Comparison of ENCODE assay signal across 20 mouse cellular contexts in genomic region chr10:87007385-87008214, GRCm38 (mm10). TPM values are rescaled to one million over a fixed set of nuclear protein-coding genes. Genes with fewer than 3 reads are reported as not detected.
DNase-seq lines count a peak whose midpoint lies in the region; ATAC-seq and TF ChIP-seq lines count a peak whose summit lies in the region.
"Had no signal": no experiment of that assay in that cellular context is flagged by ENCODE, and none has a peak within 500 bp of the region (broad histone marks: within the 10 kb centered on the region; RNA-seq: fewer than 3 reads in every experiment).

TSS of gene Stab2 (minus strand) at chr10:87008025.

- no peaks in the 10 kb centered on the region for H3K27me3 ChIP-seq in cerebellum, adult 2 months (ENCODE audit: control insufficient read depth, insufficient read depth, low read length)
- no peaks in the 10 kb centered on the region for H3K27me3 ChIP-seq in liver, embryonic 13.5 days
- H3K27me3 ChIP-seq in forebrain, embryonic 10.5 days (ENCODE audit: poor library complexity, severe bottlenecking): no peaks in the 10 kb centered on the region
- H3K27me3 ChIP-seq in forebrain, embryonic 12.5 days: no peaks in the 10 kb centered on the region
- H3K27me3 ChIP-seq: midbrain, embryonic 13.5 days; stomach, embryonic 15.5 days had no signal

- H3K9ac ChIP-seq in liver, embryonic 13.5 days: no peak within 1 kb of the TSS
- H3K9ac ChIP-seq in forebrain, embryonic 12.5 days: no peak within 1 kb of the TSS
- H3K9ac ChIP-seq: midbrain, embryonic 13.5 days; stomach, embryonic 15.5 days had no signal

- WGBS in cerebellum, adult 2 months: 24% methylated on average over 8 of the region's 8 CpGs
- 41% methylated on average over 8 of the region's 8 CpGs for WGBS in liver, embryonic 13.5 days (ENCODE audit: insufficient replicate concordance)
- WGBS in forebrain, embryonic 10.5 days: 75% methylated on average over 8 of the region's 8 CpGs
- WGBS in forebrain, embryonic 12.5 days: 69% methylated on average over 8 of the region's 8 CpGs

- no peak for TF ChIP-seq CTCF in left cerebral cortex, adult 2 months (IDR thresholded peaks at IDR 0.05)
- TF ChIP-seq CTCF in cerebellum, adult 2 months (IDR thresholded peaks at IDR 0.05; ENCODE audit: borderline replicate concordance, insufficient read depth, low read depth, low read length): no peak

- H3K27ac ChIP-seq in left cerebral cortex, adult 2 months: peak within 1 kb of the TSS; percentile 53; the same call in 1 of the 2 replicates
- H3K27ac ChIP-seq in cerebellum, adult 2 months (ENCODE audit: insufficient read depth, low read length): no peak within 1 kb of the TSS
- no peak within 1 kb of the TSS; the same call in 1 of the 2 replicates for H3K27ac ChIP-seq in liver, embryonic 13.5 days
- no peak within 1 kb of the TSS for H3K27ac ChIP-seq in forebrain, embryonic 10.5 days
- H3K27ac ChIP-seq in forebrain, embryonic 12.5 days: no peak within 1 kb of the TSS
- H3K27ac ChIP-seq: kidney, postnatal 0 days; midbrain, embryonic 13.5 days; stomach, embryonic 15.5 days had no signal

- H3K36me3 ChIP-seq in liver, embryonic 13.5 days: no peaks in the 10 kb centered on the region
- H3K36me3 ChIP-seq in forebrain, embryonic 10.5 days (replicated peaks): no peaks in the 10 kb centered on the region
- H3K36me3 ChIP-seq in forebrain, embryonic 12.5 days (replicated peaks): no peaks in the 10 kb centered on the region
- H3K36me3 ChIP-seq: midbrain, embryonic 13.5 days; stomach, embryonic 15.5 days had no signal

- ATAC-seq in liver, embryonic 13.5 days (ENCODE audit: low read depth): no peak
- ATAC-seq in forebrain, embryonic 12.5 days (ENCODE audit: low FRiP score): no peak
- ATAC-seq: forebrain, embryonic 16.5 days; inflammation-experienced regulatory T-cells, adult 6 months; midbrain, embryonic 13.5 days had no signal

- no peak within 1 kb of the TSS for H3K4me3 ChIP-seq in left cerebral cortex, adult 2 months
- no peak within 1 kb of the TSS for H3K4me3 ChIP-seq in cerebellum, adult 2 months (replicated peaks; ENCODE audit: insufficient read depth, low read depth, low read length)
- no peak within 1 kb of the TSS for H3K4me3 ChIP-seq in liver, embryonic 13.5 days (replicated peaks)
- no peak within 1 kb of the TSS for H3K4me3 ChIP-seq in forebrain, embryonic 10.5 days
- H3K4me3 ChIP-seq in forebrain, embryonic 12.5 days (replicated peaks): no peak within 1 kb of the TSS
- H3K4me3 ChIP-seq: midbrain, embryonic 13.5 days; stomach, embryonic 15.5 days had no signal

- intact Hi-C loops in left cerebral cortex, adult 2 months (cut with DNase I): no loop called here
- intact Hi-C loops in left cerebral cortex, postnatal 36 days (cut with DNase I): no loop called here

- no peaks in the 10 kb centered on the region for H3K9me3 ChIP-seq in liver, embryonic 13.5 days (replicated peaks)
- no peaks in the 10 kb centered on the region for H3K9me3 ChIP-seq in forebrain, embryonic 10.5 days
- no peaks in the 10 kb centered on the region for H3K9me3 ChIP-seq in forebrain, embryonic 12.5 days
- H3K9me3 ChIP-seq: midbrain, embryonic 13.5 days; stomach, embryonic 15.5 days had no signal

- no peak within 1 kb of the TSS for H3K4me2 ChIP-seq in liver, embryonic 13.5 days
- no peak within 1 kb of the TSS for H3K4me2 ChIP-seq in forebrain, embryonic 12.5 days
- H3K4me2 ChIP-seq: heart, embryonic 11.5 days; midbrain, embryonic 13.5 days; stomach, embryonic 15.5 days had no signal

- peaks cover 4% of the 10 kb centered on the region; the same call in 1 of the 2 replicates for H3K4me1 ChIP-seq in cerebellum, adult 2 months (ENCODE audit: control insufficient read depth, insufficient read depth, low read length)
- no peaks in the 10 kb centered on the region for H3K4me1 ChIP-seq in liver, embryonic 13.5 days (replicated peaks)
- H3K4me1 ChIP-seq in forebrain, embryonic 10.5 days: no peaks in the 10 kb centered on the region
- H3K4me1 ChIP-seq in forebrain, embryonic 12.5 days: no peaks in the 10 kb centered on the region
- H3K4me1 ChIP-seq: midbrain, embryonic 13.5 days; stomach, embryonic 15.5 days had no signal

- no peak for DNase-seq in adrenal gland, postnatal 10 days
- no peak for DNase-seq in adrenal gland, adult 2 months
- no peak for DNase-seq in left cerebral cortex, adult 2 months (ENCODE audit: extremely low spot score in 1 of 2, low spot score in 2 of 2)
- DNase-seq in left cerebral cortex, postnatal 36 days (ENCODE audit: low spot score in 2 of 2): no peak
- DNase-seq in cerebellum, adult 2 months: peak; percentile 17 to 42
- no peak for DNase-seq in liver, embryonic 13.5 days
- DNase-seq in forebrain, embryonic 10.5 days (ENCODE audit: extremely low spot score, low spot score): no peak
- DNase-seq: adrenal gland, adult 8-10 months; gastrocnemius, postnatal 14 days; heart, postnatal 4 days; lung, postnatal 4 days; right cerebral cortex, postnatal 4 days; thymus, postnatal 25 days had no signal

- no peak for TF ChIP-seq POLR2A in cerebellum, adult 2 months (IDR thresholded peaks at IDR 0.05; ENCODE audit: borderline replicate concordance, insufficient read depth, low read length)

RNA-seq across cellular contexts. Expression of gene Stab2, which starts in this region (rescaled TPM):
- 10 to 100 TPM; 16.2 to 22.3 TPM for total RNA-seq in adrenal gland, postnatal 10 days (2021)
- total RNA-seq in adrenal gland, adult 2 months (2021): under 1 TPM; 0.29 to 0.45 TPM
- 0.28 and 0.67 TPM in 2 replicates for polyA plus RNA-seq in adrenal gland, adult 2 months (2012; rRNA removed)
- under 1 TPM; 0.18 to 0.23 TPM for total RNA-seq in left cerebral cortex, adult 2 months (2021)
- total RNA-seq in left cerebral cortex, postnatal 36 days (2021): under 1 TPM; 0.32 to 0.54 TPM
- polyA plus RNA-seq in cerebellum, adult 2 months (2012; rRNA removed): 0.11 and 0.16 TPM in 2 replicates
- 16.3 and 19.0 TPM in 2 replicates for polyA plus RNA-seq in liver, embryonic 13.5 days (2015; fragmentation: Nextera tagmentation; extraction: Ambion mirVana)
- polyA plus RNA-seq in forebrain, embryonic 10.5 days (2016; fragmentation: Nextera tagmentation; extraction: Ambion mirVana): 0.02 and 0.06 TPM in 2 replicates
- 0.10 TPM in 1 of 2 replicates, not detected in the other for polyA plus RNA-seq in forebrain, embryonic 12.5 days (2016; fragmentation: Nextera tagmentation; extraction: Ambion mirVana)

Comparison
In these comparisons a context has a peak if more than half of its experiments do, and no peak if none do; other contexts are left out.
1. RNA of gene Stab2 (total RNA-seq): 16.2 to 22.3 TPM in adrenal gland, postnatal 10 days; 0.32 to 0.54 TPM in left cerebral cortex, postnatal 36 days, 0.29 to 0.45 TPM in adrenal gland, adult 2 months and 0.18 to 0.23 TPM in left cerebral cortex, adult 2 months; every median in the first group is over 10 times any median in the second.
2. RNA of gene Stab2 (polyA plus RNA-seq): 16.3 to 19.0 TPM in liver, embryonic 13.5 days; 0.28 to 0.67 TPM in adrenal gland, adult 2 months, 0.11 to 0.16 TPM in cerebellum, adult 2 months, 0.02 to 0.06 TPM in forebrain, embryonic 10.5 days and 0.10 TPM in forebrain, embryonic 12.5 days; every median in the first group is over 10 times any median in the second.
3. Peak in DNase-seq in cerebellum, adult 2 months; RNA of the gene not detected or under 1 TPM.